Mouse (Mus musculus) heart, adult 2 months (tissue): ENCODE data around the gene Lpcat1.

Source experiments
- CTCF ChIP-seq: fragments of 200-600 bp; IDR thresholded peaks from 2 replicates; pipeline ENCODE4 v1.8.1; 2022; ENCODE audit warnings: antibody characterized with exemption, mild to moderate bottlenecking, moderate library complexity
- EP300 ChIP-seq: fragments of 200-500 bp; IDR thresholded peaks from 2 replicates; pipeline ENCODE4 v1.6.1; 2011; ENCODE audit warnings: low read depth, low read length, control low read depth; ENCODE audit not compliant: insufficient read depth
- POLR2A ChIP-seq: fragments of 200-500 bp; IDR thresholded peaks from 2 replicates; pipeline ENCODE4 v1.6.1; 2011; ENCODE audit warnings: mild to moderate bottlenecking, low read depth, low read length, control low read depth; ENCODE audit not compliant: insufficient read depth

DNA sequence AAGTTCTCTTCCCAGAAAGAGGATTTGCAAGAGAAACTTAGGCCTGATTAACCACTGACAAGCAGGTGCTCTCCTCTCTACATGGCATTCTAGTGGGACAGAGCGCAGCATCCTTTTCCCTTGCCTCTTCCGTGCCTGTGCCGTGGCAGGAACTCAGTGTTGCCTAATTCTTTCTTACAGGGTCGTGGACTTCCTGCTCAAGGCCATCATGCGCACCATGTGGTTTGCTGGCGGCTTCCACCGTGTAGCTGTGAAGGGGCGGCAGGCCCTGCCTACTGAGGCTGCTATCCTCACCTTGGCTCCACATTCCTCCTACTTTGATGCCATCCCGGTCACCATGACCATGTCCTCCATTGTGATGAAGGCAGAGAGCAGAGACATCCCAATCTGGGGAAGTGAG is 21.7 kb downstream of the Lpcat1 start:
- TF ChIP-seq CTCF (no peak), POLR2A (no peak), EP300 (no peak)
